In genomic region chr3:63905241-63905640, GRCm38 (mm10) we compare ENCODE assay signal across 8 mouse cellular contexts. TPM values are rescaled to one million over a fixed set of nuclear protein-coding genes. Genes with fewer than 3 reads are reported as not detected.
A peak's percentile ranks its signal among the peaks of the same experiment; 100 is the strongest.
DNase-seq lines count a peak whose midpoint lies in the region; ATAC-seq and TF ChIP-seq lines count a peak whose summit lies in the region.

No protein-coding gene starts in this region.

- no peak for TF ChIP-seq EP300 in stomach, postnatal 0 days (optimal IDR thresholded peaks at IDR 0.05)

- TF ChIP-seq CTCF in stomach, postnatal 0 days (IDR thresholded peaks at IDR 0.05; ENCODE audit: low read depth): no peak

- H3K4me1 ChIP-seq in hindbrain, embryonic 11.5 days (replicated peaks; ENCODE audit: control insufficient read depth, insufficient read depth, low read length): no peaks in the 10 kb centered on the region; the same call in 1 of the 2 replicates
- H3K4me1 ChIP-seq in limb, embryonic 15.5 days: 0 out of 2 replicates have a peak, but pooled peaks cover 3% of the 10 kb centered on the region
- no peaks in the 10 kb centered on the region for H3K4me1 ChIP-seq in stomach, postnatal 0 days (replicated peaks; ENCODE audit: control insufficient read depth, insufficient read depth)

- ATAC-seq in hindbrain, embryonic 11.5 days (ENCODE audit: low FRiP score): no peak
- ATAC-seq in limb, embryonic 15.5 days (ENCODE audit: insufficient number of reproducible peaks, low FRiP score, low TSS enrichment, low read depth): no peak
- ATAC-seq in stomach, postnatal 0 days (ENCODE audit: low FRiP score, low TSS enrichment): no peak

- H3K4me3 ChIP-seq in hindbrain, embryonic 11.5 days (ENCODE audit: low read depth, low read length): peak overlapping the region; percentile 27; the same call in 1 of the 2 replicates
- H3K4me3 ChIP-seq in limb, embryonic 15.5 days: peak overlapping the region; percentile 32
- H3K4me3 ChIP-seq in stomach, postnatal 0 days (ENCODE audit: low read depth, low read length): peak overlapping the region; percentile 27

- peak overlapping the region; percentile 58 for H3K9ac ChIP-seq in hindbrain, embryonic 11.5 days (ENCODE audit: low read depth, low read length)
- H3K9ac ChIP-seq in limb, embryonic 15.5 days: no peak overlapping the region
- H3K9ac ChIP-seq in stomach, postnatal 0 days (ENCODE audit: low read length): peak overlapping the region; percentile 36; the same call in 1 of the 2 replicates

- peak overlapping the region; percentile 63 for H3K4me2 ChIP-seq in hindbrain, embryonic 11.5 days (replicated peaks; ENCODE audit: low read depth, low read length)
- H3K4me2 ChIP-seq in limb, embryonic 15.5 days: peak overlapping the region; percentile 56
- H3K4me2 ChIP-seq in stomach, postnatal 0 days (replicated peaks; ENCODE audit: low read depth): peak overlapping the region; percentile 58

- no peak overlapping the region for H3K27ac ChIP-seq in hindbrain, embryonic 11.5 days (ENCODE audit: low read depth, low read length)
- H3K27ac ChIP-seq in limb, embryonic 15.5 days: no peak overlapping the region
- no peak overlapping the region for H3K27ac ChIP-seq in stomach, postnatal 0 days (replicated peaks)

- DNase-seq in cerebellum, postnatal 25 days: peak; percentile 47 to 61
- DNase-seq in cerebellum, adult 11 months: no peak
- DNase-seq in right cerebral cortex, adult 18-20 months: peak; percentile 9
- DNase-seq in right cerebral cortex, postnatal 25 days: no peak
- DNase-seq in hindbrain, embryonic 11.5 days (ENCODE audit: low spot score): peak; percentile 36
- DNase-seq in stomach, postnatal 0 days (ENCODE audit: low spot score): peak; percentile 44
- DNase-seq in urinary bladder, postnatal 36 days (ENCODE audit: low spot score in 2 of 2): no peak

- H3K36me3 ChIP-seq in hindbrain, embryonic 11.5 days (ENCODE audit: control insufficient read depth, insufficient read depth, low read length): no peaks in the 10 kb centered on the region
- H3K36me3 ChIP-seq in limb, embryonic 15.5 days: no peaks in the 10 kb centered on the region
- no peaks in the 10 kb centered on the region for H3K36me3 ChIP-seq in stomach, postnatal 0 days (ENCODE audit: control insufficient read depth, insufficient read depth, low read length)

- 1% methylated on average over 18 of the region's 18 CpGs for WGBS in hindbrain, embryonic 11.5 days
- WGBS in limb, embryonic 15.5 days: 2% methylated on average over 18 of the region's 18 CpGs
- 4% methylated on average over 18 of the region's 18 CpGs for WGBS in stomach, postnatal 0 days

- no peaks in the 10 kb centered on the region for H3K9me3 ChIP-seq in hindbrain, embryonic 11.5 days (ENCODE audit: control insufficient read depth, low read length)
- H3K9me3 ChIP-seq in limb, embryonic 15.5 days: no peaks in the 10 kb centered on the region
- H3K9me3 ChIP-seq in stomach, postnatal 0 days (ENCODE audit: control insufficient read depth, low read length): no peaks in the 10 kb centered on the region

- H3K27me3 ChIP-seq in hindbrain, embryonic 11.5 days (ENCODE audit: control insufficient read depth, insufficient read depth, low read length): no peaks in the 10 kb centered on the region
- peaks cover 9% of the 10 kb centered on the region; the same call in 1 of the 2 replicates for H3K27me3 ChIP-seq in limb, embryonic 15.5 days
- no peaks in the 10 kb centered on the region for H3K27me3 ChIP-seq in stomach, postnatal 0 days (ENCODE audit: control insufficient read depth, insufficient read depth, low read length)

RNA-seq across cellular contexts. Expression of gene Plch1, which starts 6.0 kb away (rescaled TPM):
- polyA plus RNA-seq in hindbrain, embryonic 11.5 days (2014; fragmentation: Nextera tagmentation; extraction: Ambion mirVana): 34.6 and 40.3 TPM in 2 replicates
- polyA plus RNA-seq in limb, embryonic 15.5 days (2015; fragmentation: Nextera tagmentation; extraction: Ambion mirVana): 1.1 and 1.2 TPM in 2 replicates
- polyA plus RNA-seq in stomach, postnatal 0 days (2015; fragmentation: Nextera tagmentation; extraction: Ambion mirVana): 1.7 TPM in 2 replicates

RNA-seq across cellular contexts. Expression of gene E130311K13Rik, which starts 24.0 kb away (rescaled TPM):
- 3.7 TPM in 2 replicates for polyA plus RNA-seq in hindbrain, embryonic 11.5 days (2014; fragmentation: Nextera tagmentation; extraction: Ambion mirVana)
- polyA plus RNA-seq in limb, embryonic 15.5 days (2015; fragmentation: Nextera tagmentation; extraction: Ambion mirVana): 7.9 and 8.4 TPM in 2 replicates
- polyA plus RNA-seq in stomach, postnatal 0 days (2015; fragmentation: Nextera tagmentation; extraction: Ambion mirVana): 6.3 and 6.9 TPM in 2 replicates

RNA-seq across cellular contexts. Expression of gene Slc33a1, which starts 59.3 kb away (rescaled TPM):
- 12.8 and 13.3 TPM in 2 replicates for polyA plus RNA-seq in hindbrain, embryonic 11.5 days (2014; fragmentation: Nextera tagmentation; extraction: Ambion mirVana)
- 16.5 and 17.6 TPM in 2 replicates for polyA plus RNA-seq in limb, embryonic 15.5 days (2015; fragmentation: Nextera tagmentation; extraction: Ambion mirVana)
- polyA plus RNA-seq in stomach, postnatal 0 days (2015; fragmentation: Nextera tagmentation; extraction: Ambion mirVana): 24.6 and 25.4 TPM in 2 replicates

Comparison
In these comparisons a context has a peak if more than half of its experiments do, and no peak if none do; other contexts are left out.
1. DNase-seq: peak in cerebellum, postnatal 25 days (2 of 2), right cerebral cortex, adult 18-20 months (single experiment), hindbrain, embryonic 11.5 days (single experiment) and stomach, postnatal 0 days (single experiment); none in cerebellum, adult 11 months (single experiment), right cerebral cortex, postnatal 25 days (single experiment) and urinary bladder, postnatal 36 days (0 of 2).
2. RNA of gene Plch1, which starts 6.0 kb away (polyA plus RNA-seq): 34.6 to 40.3 TPM in hindbrain, embryonic 11.5 days; 1.7 TPM in stomach, postnatal 0 days and 1.1 to 1.2 TPM in limb, embryonic 15.5 days; every median in the first group is over 10 times any median in the second.
3. Peak in every context shown above with its lines, with median percentiles within 50 percentile points of each other: H3K4me2 ChIP-seq and H3K4me3 ChIP-seq.